Mouse (Mus musculus): ENCODE results near the gene Fscn2.
"Not testable (repeated sequence)": the region's sequence is repeated elsewhere in the genome, so short reads cannot be mapped to it uniquely, and the experiment has no call there.

The Fscn2 gene

GRCm38 (mm10) chr11:120346383-120347034 lies 14.8 kb upstream of the Fscn2 start:
- DNase-seq (ENCODE audit: low read depth, low spot score): not testable (repeated sequence)

GRCm38 (mm10) chr11:120347301-120347700 lies 14.0 kb upstream of the Fscn2 start:
- DNase-seq (ENCODE audit: low read depth, low spot score): no peak

GRCm38 (mm10) chr11:120347791-120348683 lies 13.3 kb upstream of the Fscn2 start, which contains the start of gene Actg1:
Gene Actg1, minus strand, starts transcription at chr11:120348542.
- DNase-seq (ENCODE audit: low read depth, low spot score): peak; percentile 86

GRCm38 (mm10) chr11:120348684-120349370 lies 12.5 kb upstream of the Fscn2 start:
- DNase-seq (ENCODE audit: low read depth, low spot score): peak; percentile 62

GRCm38 (mm10) chr11:120349371-120349985 lies 11.9 kb upstream of the Fscn2 start:
- DNase-seq (ENCODE audit: low read depth, low spot score): peak; percentile 30

- peak; percentile 92 for DNase-seq (ENCODE audit: low read depth, low spot score)
These were observed 11.2 kb upstream of the Fscn2 start for GRCm38 (mm10) chr11:120349986-120350702.

- DNase-seq (ENCODE audit: low read depth, low spot score): no peak
These were observed 10.6 kb upstream of the Fscn2 start for GRCm38 (mm10) chr11:120350711-120351110.

GRCm38 (mm10) chr11:120351250-120352092 lies 9.9 kb upstream of the Fscn2 start:
- DNase-seq (ENCODE audit: low read depth, low spot score): no peak

GRCm38 (mm10) chr11:120352093-120352350 lies 9.3 kb upstream of the Fscn2 start:
- not testable (repeated sequence) for DNase-seq (ENCODE audit: low read depth, low spot score)

- DNase-seq (ENCODE audit: low read depth, low spot score): peak; percentile 41
These were observed 8.6 kb upstream of the Fscn2 start for GRCm38 (mm10) chr11:120352571-120353290.

- peak; percentile 43 for DNase-seq (ENCODE audit: low read depth, low spot score)
These were observed 7.6 kb upstream of the Fscn2 start for GRCm38 (mm10) chr11:120353500-120354303.

- DNase-seq (ENCODE audit: low read depth, low spot score): no peak
These were observed 6.7 kb upstream of the Fscn2 start for GRCm38 (mm10) chr11:120354304-120355276.

- DNase-seq (ENCODE audit: low read depth, low spot score): no peak
These were observed 5.9 kb upstream of the Fscn2 start for GRCm38 (mm10) chr11:120355277-120356039.

- no peak for DNase-seq (ENCODE audit: low read depth, low spot score)
These were observed 5.0 kb upstream of the Fscn2 start for GRCm38 (mm10) chr11:120356319-120356840.

GRCm38 (mm10) chr11:120356900-120357299 lies 4.4 kb upstream of the Fscn2 start:
- no peak for DNase-seq (ENCODE audit: low read depth, low spot score)

GRCm38 (mm10) chr11:120357791-120358401 lies 3.4 kb upstream of the Fscn2 start:
- peak; percentile 77 for DNase-seq (ENCODE audit: low read depth, low spot score)
